Mouse (Mus musculus): ENCODE measurements around the gene Ass1. TPM values are rescaled to one million over a fixed set of nuclear protein-coding genes. Genes with fewer than 3 reads are reported as not detected.
"Not testable (repeated sequence)": the region's sequence is repeated elsewhere in the genome, so short reads cannot be mapped to it uniquely, and the experiment has no call there.

Ass1 gene
- polyA plus RNA-seq, 1 experiment from 2014 or later = 24.1 TPM

DNA sequence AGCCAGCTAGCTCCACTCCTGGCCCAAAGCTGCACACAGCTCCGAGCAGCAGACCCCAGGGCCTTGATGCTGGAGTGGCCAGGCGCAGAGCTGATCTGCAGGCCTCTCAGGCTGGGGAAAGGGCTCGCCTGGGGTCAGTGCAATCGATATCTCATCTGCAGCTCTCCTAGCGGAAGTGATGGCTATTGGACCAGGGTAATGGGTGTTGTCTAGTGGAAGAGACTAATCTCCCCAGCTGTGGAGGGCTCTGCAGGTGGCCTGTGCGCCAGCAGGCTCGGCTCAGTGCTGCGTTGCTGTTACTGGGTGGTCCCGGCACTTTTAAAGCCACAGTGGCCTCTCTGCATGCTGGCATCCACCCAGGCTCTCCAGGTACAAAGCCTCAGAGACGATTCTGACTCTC is 55.8 kb downstream of the Ass1 start:
- DNase-seq (ENCODE audit: low spot score) = no peak

DNA sequence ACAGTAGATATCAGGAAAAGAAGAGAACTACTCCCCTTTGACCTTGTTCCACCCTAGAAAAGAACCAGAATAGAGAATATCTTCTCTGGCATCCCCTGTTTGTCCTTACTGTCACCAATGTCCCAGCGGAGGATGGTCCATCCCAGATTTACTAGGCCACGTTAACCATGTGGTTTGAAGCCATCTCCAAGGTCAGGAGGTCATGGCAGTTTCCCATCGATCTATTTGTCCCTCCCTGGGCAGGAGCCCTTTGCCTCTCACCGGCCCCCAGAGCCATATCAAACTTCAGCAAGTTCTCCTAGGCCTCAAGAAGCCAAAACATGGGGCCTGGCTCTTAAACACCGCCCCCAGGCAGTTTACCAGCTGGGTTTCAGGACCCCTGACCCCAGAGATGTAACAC is 60.2 kb downstream of the Ass1 start:
- no peak for DNase-seq (ENCODE audit: low spot score)

GRCm38 (mm10) chr2:31537054-31537453 is 67.0 kb downstream of the Ass1 start:
- no peak for DNase-seq (ENCODE audit: low spot score)

GRCm38 (mm10) chr2:31538745-31539144 is 68.7 kb downstream of the Ass1 start:
- DNase-seq (ENCODE audit: low spot score) = no peak

DNA sequence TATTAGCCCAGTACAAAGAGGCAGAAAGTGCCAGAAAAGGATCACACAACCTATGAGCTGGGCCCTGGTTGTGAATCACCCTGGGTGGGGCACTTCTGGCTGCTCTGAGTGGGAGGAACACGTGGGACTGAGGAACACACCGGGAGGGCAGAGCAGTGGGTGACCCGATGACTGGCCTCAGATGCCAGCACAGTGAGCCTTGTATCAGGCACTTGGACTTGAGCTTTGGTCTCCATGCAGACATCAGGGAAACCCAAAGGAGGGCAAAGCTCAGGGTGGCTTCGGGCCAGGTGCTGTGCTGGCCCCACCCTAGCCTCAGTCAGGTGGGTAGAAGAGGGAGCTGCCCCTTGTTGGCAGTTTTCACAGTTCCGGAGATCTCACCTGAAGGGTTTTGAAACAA is 71.6 kb downstream of the Ass1 start:
- DNase-seq (ENCODE audit: low spot score) = no peak

GRCm38 (mm10) chr2:31547726-31548125 is 77.7 kb downstream of the Ass1 start:
- no peak for DNase-seq (ENCODE audit: low spot score)

GRCm38 (mm10) chr2:31550503-31550902 is 80.5 kb downstream of the Ass1 start:
- no peak for DNase-seq (ENCODE audit: low spot score)

DNA sequence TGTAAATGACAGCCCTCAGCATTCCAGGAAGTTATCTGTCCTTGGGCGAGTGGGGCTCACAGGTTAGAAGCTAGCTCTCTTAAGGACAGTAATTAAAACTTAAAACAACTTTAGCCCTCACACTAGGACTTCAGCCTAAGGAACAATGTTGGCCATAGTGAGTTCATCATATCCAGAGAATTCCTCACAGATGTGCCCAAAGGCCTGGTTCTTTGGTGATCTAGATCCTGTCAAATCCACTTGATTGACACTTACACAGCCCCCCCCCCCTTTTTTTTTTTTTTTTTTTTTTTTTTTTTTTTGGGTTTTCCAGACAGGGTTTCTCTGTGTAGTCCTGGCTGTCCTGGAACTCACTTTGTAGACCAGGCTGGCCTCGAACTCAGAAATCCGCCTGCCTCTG is 81.3 kb downstream of the Ass1 start:
- not testable (repeated sequence) for DNase-seq (ENCODE audit: low spot score)

- DNase-seq (ENCODE audit: low spot score) = no peak
Measured at GRCm38 (mm10) chr2:31551971-31552370, 82.0 kb downstream of the Ass1 start.

GRCm38 (mm10) chr2:31554619-31555018 is 84.6 kb downstream of the Ass1 start:
- no peak for DNase-seq (ENCODE audit: low spot score)

Other genes with a start within 250 kb of the Ass1 start
- 6.3 and 6.7 TPM in 2 replicates for gene Ncs1, start 224.4 kb upstream of the Ass1 start, polyA plus RNA-seq (2015; fragmentation: Nextera tagmentation; extraction: Ambion mirVana)
- gene Hmcn2, start 155.8 kb upstream of the Ass1 start, polyA plus RNA-seq (2015; fragmentation: Nextera tagmentation; extraction: Ambion mirVana) = 0.26 and 0.31 TPM in 2 replicates
- 64.9 and 72.1 TPM in 2 replicates for gene Fubp3, start 102.4 kb downstream of the Ass1 start, polyA plus RNA-seq (2015; fragmentation: Nextera tagmentation; extraction: Ambion mirVana)
- gene Prdm12, start 169.8 kb downstream of the Ass1 start, polyA plus RNA-seq (2015; fragmentation: Nextera tagmentation; extraction: Ambion mirVana) = not detected in 2 replicates
- 54.5 and 57.6 TPM in 2 replicates for gene Exosc2, start 200.5 kb downstream of the Ass1 start, polyA plus RNA-seq (2015; fragmentation: Nextera tagmentation; extraction: Ambion mirVana)
- gene Abl1, start 218.2 kb downstream of the Ass1 start, polyA plus RNA-seq (2015; fragmentation: Nextera tagmentation; extraction: Ambion mirVana) = 19.3 and 19.7 TPM in 2 replicates